Mouse (Mus musculus) mouse embryonic stem cell (cell line): ENCODE results near the gene Cpeb2.

ENCODE experiments used
- in situ Hi-C, 2 experiments: fragments of 300-500 bp; cut with MboI; formaldehyde crosslinking; loops; 1 replicate in 1 of 2; 3 replicates in 1 of 2; pipeline ENCODE4 v1.14.3; 2019 to 2020; ENCODE audit warnings: low sequenced_read_pairs in 2 of 2, low pct_unique_long_range_greater_than_20kb in 1 of 2, mixed read lengths in 1 of 2; ENCODE audit not compliant: unreplicated experiment in 1 of 2

The Cpeb2 gene

DNA sequence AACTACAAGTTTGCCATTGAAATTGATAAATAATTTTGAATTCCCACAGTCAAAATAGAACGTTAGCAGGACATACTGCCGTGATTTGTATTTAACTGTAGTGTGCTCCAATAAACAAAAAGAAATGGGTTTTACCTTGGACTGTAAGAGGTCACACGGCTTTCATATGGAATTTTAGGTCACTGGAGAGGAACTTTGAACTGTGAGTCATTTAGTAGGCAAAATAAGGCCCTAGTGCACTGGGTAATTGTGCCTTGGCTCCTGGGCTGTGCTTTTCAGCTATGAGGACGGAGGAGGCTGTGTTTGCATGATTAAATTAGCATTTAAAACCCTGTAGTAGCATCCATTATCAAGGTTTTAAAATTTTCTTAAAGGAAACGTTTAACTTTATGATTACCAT lies 3.0 kb downstream of the Cpeb2 start:
- in situ Hi-C loops, result no loop called here

DNA sequence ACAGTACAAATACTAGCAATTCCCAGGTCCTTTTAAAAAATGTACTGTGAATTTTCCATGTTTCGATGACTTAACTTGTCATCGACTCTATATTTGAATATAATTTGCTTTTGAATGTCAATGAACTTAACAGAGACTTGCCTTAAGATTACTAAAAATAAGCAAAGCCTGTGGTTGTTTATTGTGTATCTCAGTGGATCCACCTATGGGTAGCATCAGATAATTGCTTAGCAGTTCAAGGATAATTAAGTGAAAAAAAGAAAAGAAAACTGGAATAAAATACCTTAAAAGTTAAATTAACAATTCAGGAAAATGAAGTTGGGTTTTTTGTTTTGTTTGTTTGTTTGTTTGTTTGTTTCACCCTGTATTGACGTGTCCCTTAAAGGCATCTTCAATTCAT lies 3.5 kb downstream of the Cpeb2 start:
- in situ Hi-C loops, result no loop called here

DNA sequence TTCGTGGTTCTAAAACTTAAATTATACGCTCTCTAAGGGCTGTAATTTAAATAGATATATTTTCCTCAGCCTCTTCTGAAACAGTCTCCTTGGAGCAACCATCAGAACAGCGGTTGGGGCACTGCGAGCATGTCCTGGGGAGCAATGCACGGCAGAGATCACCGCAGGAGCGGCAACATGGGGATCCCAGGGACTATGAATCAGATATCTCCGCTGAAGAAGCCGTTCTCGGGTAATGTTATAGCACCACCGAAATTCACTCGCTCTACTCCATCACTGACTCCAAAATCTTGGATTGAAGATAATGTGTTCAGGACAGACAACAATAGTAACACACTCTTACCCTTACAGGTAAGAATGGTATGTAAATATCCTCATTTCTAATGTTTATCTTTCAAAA lies 4.3 kb downstream of the Cpeb2 start:
- in situ Hi-C loops, result no loop called here

DNA sequence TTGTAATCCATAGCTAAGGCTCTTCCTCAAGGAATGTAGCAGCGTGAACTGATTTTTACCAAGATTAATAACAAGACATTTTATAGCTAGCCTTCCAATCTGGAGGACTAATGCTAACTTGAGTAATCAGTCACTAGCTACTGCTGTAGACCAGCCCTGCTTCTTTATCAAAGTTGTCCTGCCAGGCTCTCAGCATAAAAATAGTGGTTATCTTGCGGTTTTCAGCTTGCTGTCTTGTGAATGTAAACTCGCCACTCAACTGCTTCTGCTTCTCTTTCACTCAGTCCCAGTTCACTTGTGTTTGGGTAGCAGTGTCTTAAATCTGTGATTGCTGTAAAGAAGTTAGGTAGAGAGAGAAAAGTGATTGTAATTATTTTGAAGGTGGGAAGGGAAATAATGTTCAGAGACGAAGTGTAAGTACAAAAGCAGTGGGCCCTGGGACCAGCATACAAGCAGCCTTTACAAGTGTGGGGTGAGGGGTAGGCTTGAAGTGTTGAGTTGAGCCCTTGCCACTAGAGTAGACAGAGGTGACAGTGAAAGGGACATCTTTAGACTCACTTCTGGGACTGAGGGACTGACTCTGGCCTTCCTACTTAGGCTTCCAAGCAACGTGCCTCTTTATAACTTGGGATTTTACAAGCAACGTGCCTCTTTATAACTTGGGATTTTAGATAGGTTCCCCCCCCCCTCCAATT lies 6.3 kb downstream of the Cpeb2 start:
- in situ Hi-C loops, result no loop called here

DNA sequence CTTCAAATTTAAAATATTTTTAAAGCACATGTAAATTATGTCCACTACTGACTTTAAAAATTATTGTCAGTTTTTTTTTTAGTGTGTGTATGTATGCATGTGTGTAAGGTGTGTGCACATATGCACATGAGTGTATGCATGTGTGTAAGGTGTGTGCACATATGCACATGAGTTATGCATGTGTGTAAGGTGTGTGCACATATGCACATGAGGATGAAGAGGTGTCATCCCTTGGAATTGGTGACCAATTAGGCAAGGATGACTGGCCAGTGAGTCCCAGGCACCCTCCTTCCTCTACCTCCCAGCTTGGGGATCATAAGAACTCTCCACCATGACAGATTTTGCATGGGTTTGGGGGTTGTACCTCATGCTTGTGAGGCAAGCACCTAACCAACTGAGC lies 7.8 kb downstream of the Cpeb2 start:
- in situ Hi-C loops, result no loop called here

DNA sequence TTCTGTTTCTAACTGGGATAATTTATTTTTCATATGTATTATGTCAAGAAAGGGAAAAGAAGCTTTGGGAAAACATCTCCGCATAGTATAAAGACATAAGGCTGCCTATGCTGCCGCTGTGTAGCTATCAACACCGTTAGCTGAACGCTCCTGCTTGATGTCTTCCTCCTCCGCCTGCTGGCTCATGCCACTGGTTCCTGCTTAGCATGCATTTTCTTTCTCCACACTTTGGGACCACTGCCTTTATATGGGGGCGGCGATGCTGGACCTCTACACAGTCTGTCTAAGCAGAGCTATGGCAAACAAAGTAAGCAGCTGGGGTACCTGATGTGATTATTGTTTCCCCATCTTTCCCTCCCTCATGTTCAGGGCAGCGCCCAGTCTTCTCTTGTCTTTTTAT lies 13.3 kb downstream of the Cpeb2 start:
- in situ Hi-C loops, result no loop called here

DNA sequence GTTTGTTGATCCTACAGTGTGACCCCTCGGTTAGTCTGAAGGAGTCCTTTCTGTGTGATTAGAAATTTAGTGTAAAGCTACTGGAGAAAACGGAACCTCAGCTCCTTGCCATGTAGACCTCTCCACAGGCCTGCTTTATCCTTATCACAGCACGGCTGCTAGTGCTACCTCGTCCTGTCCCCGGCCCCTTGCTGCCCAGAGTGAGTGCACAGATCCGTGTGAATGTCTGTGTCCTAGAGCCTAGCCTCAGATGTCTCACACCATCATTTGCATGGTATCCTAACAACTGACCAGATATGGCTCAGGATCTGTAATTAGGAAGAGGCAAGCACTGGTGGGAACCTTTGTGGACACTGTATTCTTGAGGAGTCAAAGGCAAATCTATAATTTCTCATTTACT lies 14.0 kb downstream of the Cpeb2 start:
- in situ Hi-C loops, result no loop called here

DNA sequence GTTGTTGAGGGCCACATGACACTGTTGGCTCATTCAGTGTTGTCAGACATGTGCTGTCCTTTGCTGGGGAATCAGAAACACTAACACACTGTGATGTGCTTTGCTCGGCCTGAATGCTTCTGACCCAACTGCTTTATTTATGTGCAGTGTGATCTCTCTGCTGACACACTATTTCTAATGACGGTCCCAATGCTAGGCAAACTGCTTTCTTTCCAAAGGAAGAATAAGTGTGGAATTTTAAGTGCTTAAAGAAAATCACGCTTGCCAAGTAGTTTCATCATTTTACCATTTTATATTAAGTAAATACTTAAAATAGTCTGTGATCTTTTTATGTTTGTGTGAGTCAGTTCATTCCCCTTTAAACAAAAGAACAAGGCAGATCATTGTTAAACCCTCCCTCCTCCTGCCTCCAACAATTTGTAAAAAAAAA lies 15.0 kb downstream of the Cpeb2 start:
- in situ Hi-C loops, result no loop called here

DNA sequence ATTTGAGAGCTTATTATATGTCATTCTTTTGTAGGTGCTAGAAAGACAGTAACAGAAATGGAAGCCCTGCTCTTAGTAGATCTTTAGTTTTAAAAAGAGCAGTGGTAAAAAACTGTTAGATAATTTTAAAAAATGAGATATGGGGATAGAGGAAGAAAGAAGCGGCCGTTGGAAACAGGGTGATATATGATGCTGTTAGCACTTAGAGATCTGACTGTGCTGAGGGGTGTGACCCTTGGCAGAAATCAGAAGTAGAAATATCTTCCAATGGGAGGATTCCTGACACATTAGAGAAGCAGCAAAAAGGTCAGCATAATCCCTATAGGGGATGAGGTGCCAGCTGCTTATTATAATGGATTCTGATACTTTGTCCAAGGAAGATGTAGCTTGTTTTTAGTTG lies 24.5 kb downstream of the Cpeb2 start:
- in situ Hi-C loops, result no loop called here

DNA sequence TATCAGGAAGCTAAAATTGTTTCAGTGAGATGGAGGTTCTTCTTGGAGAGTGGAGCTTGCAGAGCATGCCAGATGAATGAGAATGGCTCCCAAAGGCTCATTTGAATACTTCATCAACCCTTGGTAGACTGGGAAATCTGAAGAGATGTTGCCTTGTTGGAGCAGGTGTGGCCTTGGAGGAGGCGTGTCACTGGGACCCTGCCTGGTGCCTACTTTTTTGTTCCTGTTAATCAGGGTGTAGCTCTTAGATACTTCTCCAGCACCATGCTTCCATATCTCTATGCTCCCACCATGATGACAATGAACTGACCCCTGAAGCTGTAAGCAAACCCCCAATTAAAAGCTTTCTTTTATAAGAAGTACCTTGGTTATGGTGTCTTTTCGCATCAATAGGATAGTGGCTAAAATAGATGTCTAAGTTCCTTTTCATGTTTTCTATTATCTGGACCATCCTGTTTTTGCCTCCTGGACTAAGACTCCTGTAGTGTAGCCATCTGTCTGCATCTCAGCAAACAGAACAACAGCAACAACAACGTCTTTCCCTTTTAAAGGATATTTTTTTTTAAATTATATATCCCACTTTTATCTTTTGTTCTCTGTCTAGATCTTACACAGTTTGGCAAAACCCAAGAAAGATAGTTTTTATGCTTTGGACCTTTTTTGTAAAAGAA lies 25.6 kb downstream of the Cpeb2 start:
- in situ Hi-C loops, result no loop called here

DNA sequence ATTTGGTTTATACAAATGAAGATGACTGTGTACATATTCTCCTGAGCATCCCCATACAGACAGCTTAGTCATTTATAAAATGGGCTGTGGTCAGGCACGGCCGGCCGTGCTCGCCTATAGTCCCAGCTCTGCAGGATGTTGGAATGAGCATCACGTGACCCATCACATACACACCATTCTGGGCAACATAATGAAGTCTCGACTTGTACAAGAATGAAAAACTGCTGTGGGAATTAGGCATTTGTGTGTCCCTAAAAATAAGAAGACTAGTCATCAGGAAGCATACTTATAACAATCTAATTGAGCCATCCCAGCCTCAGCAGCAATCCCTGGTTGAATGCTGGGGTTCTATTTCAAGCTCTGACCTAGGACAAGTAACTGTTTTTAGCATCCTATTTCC lies 28.8 kb downstream of the Cpeb2 start:
- in situ Hi-C loops, result no loop called here

DNA sequence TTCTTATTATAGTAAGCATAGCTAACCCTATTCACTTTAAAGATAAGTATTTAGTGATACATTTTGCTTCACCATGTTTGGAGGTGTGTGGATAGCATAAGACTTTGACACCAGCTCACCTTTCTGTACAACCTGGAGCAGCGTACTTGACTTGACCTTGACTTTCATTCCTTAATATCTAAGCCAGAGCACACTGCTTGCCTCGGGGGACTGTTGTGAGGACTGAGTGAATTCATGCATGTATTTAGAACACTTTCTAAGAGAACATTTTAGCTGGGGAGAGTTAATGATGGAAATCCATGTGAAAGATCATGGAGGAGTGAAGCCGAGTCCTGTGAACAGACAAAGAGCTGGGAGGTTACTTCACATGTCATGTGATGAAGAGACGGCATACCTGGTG lies 31.0 kb downstream of the Cpeb2 start:
- in situ Hi-C loops, result no loop called here

DNA sequence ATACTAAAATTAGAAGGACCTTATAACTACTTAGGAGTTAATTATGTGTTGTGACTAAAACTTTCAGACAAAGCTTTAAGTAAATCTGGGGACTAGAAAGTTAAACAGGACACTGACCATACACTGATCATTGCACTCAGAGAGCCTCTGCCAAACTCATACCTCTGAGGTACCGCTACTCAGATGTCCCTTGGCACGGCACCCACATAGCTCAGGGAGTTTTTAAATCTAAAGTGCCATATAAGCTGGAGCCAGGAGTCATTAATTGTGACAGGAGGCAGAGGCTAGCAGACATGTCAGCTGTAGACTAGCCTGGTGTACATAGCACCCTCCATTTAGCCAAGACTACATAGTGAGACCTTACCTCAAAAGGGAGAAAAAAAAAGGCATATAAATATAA lies 31.7 kb downstream of the Cpeb2 start:
- in situ Hi-C loops, result no loop called here

DNA sequence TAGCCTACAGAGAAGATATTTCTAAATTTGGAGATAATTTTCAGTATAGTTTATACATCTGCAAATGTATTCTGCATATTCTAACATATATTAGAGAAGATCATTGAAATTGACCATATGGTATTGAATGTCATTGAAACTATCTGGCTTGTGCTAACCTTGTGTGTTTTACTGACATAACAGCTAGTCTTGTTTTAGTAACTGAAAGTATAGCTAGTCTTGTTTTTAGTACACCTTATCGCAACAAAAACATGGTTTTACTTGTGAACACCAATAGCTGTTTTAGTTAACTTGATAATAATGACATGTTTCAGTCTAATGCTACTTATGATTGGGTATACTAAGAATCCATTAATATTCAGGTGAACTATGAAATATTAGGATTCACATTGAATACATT lies 45.0 kb downstream of the Cpeb2 start:
- in situ Hi-C loops, result no loop called here

DNA sequence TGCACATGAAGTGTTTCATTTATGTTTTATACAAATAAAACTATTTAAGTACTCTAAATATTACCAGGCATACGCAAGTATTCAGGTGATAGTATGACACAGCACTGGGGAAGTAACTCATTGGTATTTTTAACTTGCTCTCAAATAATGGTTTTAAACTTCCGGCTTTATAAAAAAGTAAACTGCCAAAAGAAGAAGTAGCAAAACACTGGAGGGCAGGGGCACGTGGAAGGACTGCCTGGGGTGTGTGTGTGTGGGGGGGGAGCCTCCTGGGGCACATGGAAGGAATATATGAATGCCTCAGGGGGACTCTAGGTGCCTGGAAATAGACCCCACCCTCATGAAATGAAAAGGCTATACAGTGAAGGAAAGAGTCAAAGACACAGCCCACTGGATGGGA lies 46.8 kb downstream of the Cpeb2 start:
- in situ Hi-C loops, result no loop called here

DNA sequence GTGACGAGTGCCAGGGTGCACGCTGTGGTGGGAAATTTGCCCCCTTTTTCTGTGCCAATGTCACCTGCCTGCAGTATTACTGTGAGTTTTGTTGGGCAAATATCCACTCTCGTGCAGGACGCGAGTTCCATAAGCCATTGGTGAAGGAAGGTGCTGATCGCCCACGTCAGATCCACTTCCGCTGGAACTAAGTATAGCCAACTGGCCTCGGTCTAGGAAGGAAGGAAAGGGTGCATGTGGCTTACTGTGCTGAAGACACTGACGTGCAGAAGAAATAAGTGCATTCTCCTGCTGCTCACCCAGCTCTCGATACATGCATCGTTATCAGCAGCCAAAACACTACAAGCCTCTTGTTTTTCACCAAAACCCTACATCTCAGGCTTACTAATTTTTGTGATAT lies 52.8 kb downstream of the Cpeb2 start:
- in situ Hi-C loops, result no loop called here

DNA sequence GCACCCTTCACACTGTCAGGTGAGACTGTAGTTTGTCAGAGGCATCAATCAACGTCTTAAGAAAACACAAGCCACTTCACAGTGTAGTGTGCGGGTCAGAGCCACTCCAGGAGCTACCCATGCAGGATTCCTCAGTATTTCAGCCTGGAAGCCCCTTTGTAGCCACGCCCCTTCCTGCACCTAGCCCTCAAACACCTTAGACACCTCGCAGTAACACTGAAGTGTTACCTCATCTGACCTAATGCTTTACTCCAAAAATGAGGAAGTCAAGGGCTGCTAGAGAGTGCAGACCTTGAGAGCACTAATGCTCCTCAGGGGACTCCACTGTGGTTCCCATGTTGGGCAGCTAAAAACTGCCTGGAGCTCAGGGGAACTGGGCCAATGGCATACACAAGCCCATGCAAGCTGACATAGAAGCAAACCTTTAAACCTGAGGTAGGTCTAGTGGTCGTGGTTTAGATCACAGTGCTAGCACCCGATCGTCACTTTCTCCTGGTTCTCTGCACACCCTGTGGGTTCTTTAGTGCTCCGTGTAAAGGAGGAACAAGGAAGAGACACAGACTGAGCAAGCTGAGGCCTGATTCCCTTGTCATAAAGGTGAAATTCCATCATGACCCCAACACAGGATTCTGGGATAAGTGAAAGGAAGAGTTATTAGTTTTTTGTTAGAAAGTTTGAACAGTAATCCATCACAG lies 56.9 kb downstream of the Cpeb2 start:
- in situ Hi-C loops, result no loop called here

DNA sequence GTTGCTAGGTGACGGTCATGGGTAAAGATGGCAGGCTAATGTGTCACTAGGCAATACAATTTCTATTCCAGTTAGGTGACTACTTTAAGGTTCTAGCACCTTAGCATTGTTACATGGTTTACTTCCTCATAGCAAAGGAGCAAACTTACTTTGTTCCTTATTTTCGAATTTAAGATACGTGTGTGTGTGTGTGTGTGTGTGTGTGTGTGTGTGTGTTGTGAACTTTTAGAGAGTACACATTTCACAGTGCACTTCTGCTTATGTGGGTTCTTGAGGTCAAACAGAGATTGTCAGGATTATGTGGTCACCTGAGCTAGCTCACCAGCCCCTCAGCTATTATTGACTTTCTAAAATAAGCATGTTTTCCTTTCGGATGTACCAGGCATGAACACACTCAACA lies 60.2 kb downstream of the Cpeb2 start:
- in situ Hi-C loops, result no loop called here

DNA sequence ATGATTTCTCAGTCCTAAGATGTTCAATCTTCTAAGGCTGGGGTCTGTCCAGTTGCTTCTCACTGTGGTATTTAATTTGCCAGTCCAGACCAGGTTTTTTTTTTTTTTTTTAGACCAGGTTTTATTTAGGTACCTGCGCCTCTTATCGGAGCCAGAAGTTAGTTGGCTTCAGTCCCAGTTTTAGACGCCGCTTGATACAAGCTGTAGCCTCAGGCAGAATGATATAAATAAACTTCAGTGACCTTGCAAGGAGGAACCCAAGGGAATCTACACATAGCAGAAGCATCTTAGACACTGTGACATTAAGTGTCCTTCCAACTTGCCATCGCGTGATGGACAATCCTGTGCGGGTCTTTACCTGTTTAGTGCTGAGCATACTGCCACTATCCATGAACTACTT lies 64.5 kb downstream of the Cpeb2 start:
- in situ Hi-C loops, result no loop called here

DNA sequence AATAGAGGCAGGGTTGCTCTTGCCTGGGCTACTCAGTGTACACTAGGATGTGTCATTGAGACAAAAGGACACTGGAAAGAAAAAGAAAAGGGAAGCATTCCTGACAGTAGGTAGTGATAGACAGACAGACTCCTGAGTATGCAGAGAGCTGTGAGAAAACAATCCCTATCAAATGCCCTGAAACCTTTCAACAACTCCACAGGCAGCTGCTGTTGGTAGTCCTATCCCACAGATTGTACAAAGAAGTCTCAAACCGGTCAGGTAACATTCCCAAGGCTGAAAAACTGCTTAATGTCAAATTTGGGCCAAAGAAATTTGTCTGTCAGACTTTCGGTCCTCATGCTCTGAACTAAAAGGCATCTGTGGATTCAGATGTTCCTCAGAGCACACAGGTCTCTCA lies 66.0 kb downstream of the Cpeb2 start:
- in situ Hi-C loops, result no loop called here
